In genomic region chr15:26862173-26862572, GRCm38 (mm10) we compare ENCODE assay signal across 21 mouse cellular contexts. TPM values are rescaled to one million over a fixed set of nuclear protein-coding genes. Genes with fewer than 3 reads are reported as not detected.
DNase-seq lines count a peak whose midpoint lies in the region; ATAC-seq and TF ChIP-seq lines count a peak whose summit lies in the region.
"Had no signal": no experiment of that assay in that cellular context is flagged by ENCODE, and none has a peak within 500 bp of the region (broad histone marks: within the 10 kb centered on the region; RNA-seq: fewer than 3 reads in every experiment).

No protein-coding gene starts in this region.

- TF ChIP-seq EP300 in lung, postnatal 0 days (IDR thresholded peaks at IDR 0.05): no peak

- H3K4me3 ChIP-seq in lung, embryonic 15.5 days: no peak overlapping the region
- H3K4me3 ChIP-seq in lung, postnatal 0 days (ENCODE audit: low read depth, low read length): no peak overlapping the region
- no peak overlapping the region for H3K4me3 ChIP-seq in lung, adult 2 months (replicated peaks; ENCODE audit: extremely low read depth, low read depth, low read length)
- H3K4me3 ChIP-seq: embryonic facial prominence, embryonic 13.5 days; embryonic facial prominence, embryonic 15.5 days; erythroblast, embryonic 14.5 days; forebrain, embryonic 10.5 days; forebrain, embryonic 12.5 days had no signal

- no peak for DNase-seq in lung, postnatal 36 days
- DNase-seq in lung, postnatal 0 days (ENCODE audit: low spot score): peak; percentile 16
- no peak for DNase-seq in lung, adult 2 months
- DNase-seq: adrenal gland, adult 2 months; adrenal gland, postnatal 10 days; adrenal gland, postnatal 25 days; cerebellum, adult 11 months; cerebellum, adult 18-20 months; cerebellum, adult 8-10 months; cerebellum, adult 9-11 months; cerebellum, postnatal 14 days; cerebellum, postnatal 36 days; embryo, embryonic 11 days had no signal

- TF ChIP-seq POLR2A in lung, adult 2 months (IDR thresholded peaks at IDR 0.05; ENCODE audit: borderline replicate concordance, extremely low read depth, low read depth, low read length): no peak

- TF ChIP-seq CTCF in lung, postnatal 0 days (IDR thresholded peaks at IDR 0.05): no peak
- no peak for TF ChIP-seq CTCF in lung, adult 2 months (IDR thresholded peaks at IDR 0.05; ENCODE audit: insufficient read depth, low read length)

- H3K4me2 ChIP-seq in lung, embryonic 15.5 days: no peak overlapping the region
- no peak overlapping the region for H3K4me2 ChIP-seq in lung, postnatal 0 days (replicated peaks; ENCODE audit: low read depth, low read length)
- H3K4me2 ChIP-seq: embryonic facial prominence, embryonic 13.5 days; embryonic facial prominence, embryonic 15.5 days; forebrain, embryonic 12.5 days had no signal

- peak; percentile 70; the same call in 1 of the 2 replicates for ATAC-seq in lung, embryonic 15.5 days (ENCODE audit: borderline replicate concordance, extremely low read depth, low FRiP score, low TSS enrichment)
- ATAC-seq in lung, postnatal 0 days: peak; percentile 12; the same call in 1 of the 2 replicates
- ATAC-seq: forebrain, embryonic 14.5 days; forebrain, embryonic 16.5 days had no signal

- WGBS in lung, embryonic 15.5 days: 52% methylated on average over 2 of the region's 2 CpGs
- 57% methylated on average over 2 of the region's 2 CpGs for WGBS in lung, postnatal 0 days
- WGBS in lung, adult 2 months: 67% methylated on average over 2 of the region's 2 CpGs

- H3K9me3 ChIP-seq in lung, embryonic 15.5 days: no peaks in the 10 kb centered on the region
- H3K9me3 ChIP-seq in lung, postnatal 0 days (ENCODE audit: low read length): no peaks in the 10 kb centered on the region
- H3K9me3 ChIP-seq: embryonic facial prominence, embryonic 13.5 days; embryonic facial prominence, embryonic 15.5 days; forebrain, embryonic 10.5 days; forebrain, embryonic 12.5 days had no signal

- no peaks in the 10 kb centered on the region for H3K27me3 ChIP-seq in lung, embryonic 15.5 days
- no peaks in the 10 kb centered on the region for H3K27me3 ChIP-seq in lung, postnatal 0 days (replicated peaks; ENCODE audit: insufficient read depth, low read length)
- H3K27me3 ChIP-seq: embryonic facial prominence, embryonic 13.5 days; embryonic facial prominence, embryonic 15.5 days; forebrain, embryonic 12.5 days had no signal

- H3K36me3 ChIP-seq in lung, embryonic 15.5 days: no peaks in the 10 kb centered on the region
- no peaks in the 10 kb centered on the region for H3K36me3 ChIP-seq in lung, postnatal 0 days (ENCODE audit: insufficient read depth, low read length)
- H3K36me3 ChIP-seq: embryonic facial prominence, embryonic 13.5 days; embryonic facial prominence, embryonic 15.5 days; forebrain, embryonic 10.5 days; forebrain, embryonic 12.5 days had no signal

- H3K4me1 ChIP-seq in lung, embryonic 15.5 days: no peaks in the 10 kb centered on the region
- H3K4me1 ChIP-seq in lung, postnatal 0 days (ENCODE audit: insufficient read depth, low read depth, low read length): no peaks in the 10 kb centered on the region
- H3K4me1 ChIP-seq in lung, adult 2 months (ENCODE audit: control insufficient read depth, insufficient read depth, low read length): no peaks in the 10 kb centered on the region
- H3K4me1 ChIP-seq: embryonic facial prominence, embryonic 15.5 days; forebrain, embryonic 10.5 days; forebrain, embryonic 12.5 days had no signal

- no peak overlapping the region for H3K9ac ChIP-seq in lung, embryonic 15.5 days
- H3K9ac ChIP-seq in lung, postnatal 0 days (replicated peaks; ENCODE audit: low read depth): no peak overlapping the region
- H3K9ac ChIP-seq: embryonic facial prominence, embryonic 13.5 days; embryonic facial prominence, embryonic 15.5 days; forebrain, embryonic 12.5 days had no signal

- no peak overlapping the region for H3K27ac ChIP-seq in lung, embryonic 15.5 days
- H3K27ac ChIP-seq in lung, postnatal 0 days (ENCODE audit: low read length): no peak overlapping the region
- H3K27ac ChIP-seq: embryonic facial prominence, embryonic 13.5 days; embryonic facial prominence, embryonic 15.5 days; forebrain, embryonic 10.5 days; forebrain, embryonic 12.5 days had no signal

RNA-seq across cellular contexts. Expression of gene Fbxl7, which starts 33.2 kb away (rescaled TPM):
- 14.1 and 15.6 TPM in 2 replicates for polyA plus RNA-seq in lung, embryonic 15.5 days (2015; fragmentation: Nextera tagmentation; extraction: Ambion mirVana)
- 7.5 and 9.5 TPM in 2 replicates for polyA plus RNA-seq in lung, postnatal 0 days (2015; fragmentation: Nextera tagmentation; extraction: Ambion mirVana)
- 7.5 and 7.7 TPM in 2 replicates for polyA plus RNA-seq in lung, adult 2 months (2012; rRNA removed)
- polyA plus RNA-seq: erythroblast, embryonic 14.5 days had no signal
